Mouse (Mus musculus) CH12.LX (cell line): ENCODE measurements around the gene Gm26602. TPM values are rescaled to one million over a fixed set of nuclear protein-coding genes. Genes with fewer than 3 reads are reported as not detected.

Experiments used
- DNase-seq: peaks from one replicate; pipeline ENCODE4 v3.0.0-alpha.2; 2013; ENCODE audit errors: extremely low read depth
- H3K27ac ChIP-seq: 2 replicates; pipeline ENCODE4 v1.5.1; 2012; ENCODE audit warnings: low read depth, mild to moderate bottlenecking, control low read depth, moderate library complexity; ENCODE audit not compliant: insufficient read depth
- H3K27me3 ChIP-seq: replicated peaks from 2 replicates; pipeline ENCODE3; 2012; ENCODE audit warnings: inconsistent platforms
- H3K36me3 ChIP-seq, 2 experiments: replicated peaks in 1 of 2; 2 replicates each; pipeline versions ENCODE3 to v1.6.1; 2012; ENCODE audit warnings: inconsistent platforms in 1 of 2, low read length in 1 of 2, mild to moderate bottlenecking in 1 of 2, mixed read lengths in 1 of 2, moderate library complexity in 1 of 2; ENCODE audit not compliant: control insufficient read depth in 1 of 2, insufficient read depth in 1 of 2
- H3K4me1 ChIP-seq, 2 experiments: 2 replicates each; pipeline ENCODE4 v1.6.1; 2012; ENCODE audit warnings: inconsistent platforms in 1 of 2, moderate library complexity in 1 of 2; ENCODE audit not compliant: insufficient read depth in 2 of 2, control insufficient read depth in 1 of 2
- H3K4me2 ChIP-seq: 2 replicates; pipeline ENCODE4 v1.6.1; 2012; ENCODE audit warnings: low read depth, mild to moderate bottlenecking, control low read depth; ENCODE audit not compliant: poor library complexity, insufficient read depth, severe bottlenecking
- H3K4me3 ChIP-seq, 3 experiments: fragments of 150-350 bp in 1 of 3; sonication (generic) in 1 of 3; replicated peaks in 1 of 3; 2 replicates each; pipeline versions ENCODE3 to v1.5.1; 2011 to 2012; ENCODE audit warnings: low read depth in 2 of 3, low read length in 2 of 3, mild to moderate bottlenecking in 2 of 3, moderate library complexity in 2 of 3, control low read depth in 1 of 3, improper control_type of control experiment in 1 of 3, inconsistent platforms in 1 of 3, mixed read lengths in 1 of 3; ENCODE audit not compliant: poor library complexity in 1 of 3
- H3K79me2 ChIP-seq: replicated peaks from 2 replicates; pipeline ENCODE4 v1.6.1; 2012; ENCODE audit warnings: mild to moderate bottlenecking, moderate library complexity; ENCODE audit not compliant: control insufficient read depth, poor library complexity, insufficient read depth, severe bottlenecking; ENCODE audit errors: extremely low read depth
- H3K9ac ChIP-seq: 2 replicates; pipeline ENCODE4 v1.6.1; 2012; ENCODE audit warnings: low read depth, mild to moderate bottlenecking, control low read depth, moderate library complexity; ENCODE audit not compliant: insufficient read depth
- H3K9me3 ChIP-seq: replicated peaks from 2 replicates; pipeline ENCODE3; 2012; ENCODE audit warnings: low read length, inconsistent platforms, mixed read lengths
- CHD1 ChIP-seq: IDR thresholded peaks from 2 replicates; pipeline ENCODE4 v1.6.1; 2012; ENCODE audit warnings: low read depth, low read length, improper control_type of control experiment, inconsistent platforms
- CHD2 ChIP-seq: IDR thresholded peaks from 2 replicates; pipeline ENCODE4 v1.6.1; 2011; ENCODE audit warnings: low read length, improper control_type of control experiment
- JUN ChIP-seq: IDR thresholded peaks from 2 replicates; pipeline ENCODE4 v1.6.1; 2011; ENCODE audit warnings: low read depth, mild to moderate bottlenecking, low read length, improper control_type of control experiment, moderate library complexity; ENCODE audit not compliant: insufficient read depth
- JUND ChIP-seq: conservative IDR thresholded peaks from 2 replicates; pipeline ENCODE4 v1.6.1; 2011; ENCODE audit warnings: low read depth, low read length, improper control_type of control experiment
- MXI1 ChIP-seq: IDR thresholded peaks from 2 replicates; pipeline ENCODE4 v1.6.1; 2011; ENCODE audit warnings: mild to moderate bottlenecking, low read depth, low read length, improper control_type of control experiment
- MYC ChIP-seq: IDR thresholded peaks from 2 replicates; pipeline ENCODE4 v1.6.1; 2011; ENCODE audit warnings: low read depth, mild to moderate bottlenecking, improper control_type of control experiment, low read length
- NRF1 ChIP-seq: IDR thresholded peaks from 2 replicates; pipeline ENCODE4 v1.6.1; 2014; ENCODE audit warnings: low read depth, mild to moderate bottlenecking, inconsistent platforms, low read length, improper control_type of control experiment, moderate library complexity
- PAX5 ChIP-seq: IDR thresholded peaks from 2 replicates; pipeline ENCODE4 v1.6.1; 2012; ENCODE audit warnings: low read length, inconsistent platforms, mixed read lengths
- POLR2A ChIP-seq: IDR thresholded peaks from 2 replicates; pipeline ENCODE4 v1.6.1; 2011; ENCODE audit warnings: low read depth, mild to moderate bottlenecking, improper control_type of control experiment, low read length
- RAD21 ChIP-seq: IDR thresholded peaks from 2 replicates; pipeline ENCODE4 v1.6.1; 2011; ENCODE audit warnings: low read depth, mild to moderate bottlenecking, low read length, improper control_type of control experiment, moderate library complexity
- SIN3A ChIP-seq: IDR thresholded peaks from 2 replicates; pipeline ENCODE4 v1.6.1; 2012; ENCODE audit warnings: low read length, improper control_type of control experiment, inconsistent platforms
- ZC3H11A ChIP-seq: IDR thresholded peaks from 2 replicates; pipeline ENCODE4 v1.6.1; 2012; ENCODE audit warnings: low read depth, mild to moderate bottlenecking, inconsistent platforms, low read length, improper control_type of control experiment
- ZNF384 ChIP-seq: IDR thresholded peaks from 2 replicates; pipeline ENCODE4 v1.6.1; 2012; ENCODE audit warnings: low read depth, low read length, improper control_type of control experiment, inconsistent platforms
- dilution Hi-C: fragments of 300-500 bp; cut with MboI; formaldehyde crosslinking; loops from 2 replicates; pipeline ENCODE4 v1.14.3; 2020; ENCODE audit warnings: low sequenced_read_pairs; ENCODE audit not compliant: extremely low pct_unique_long_range_greater_than_20kb, extremely low pct_ligation_motif_present
- in situ Hi-C: fragments of 300-500 bp; cut with MboI; formaldehyde crosslinking; loops from 3 replicates; pipeline ENCODE4 v1.14.3; 2019; ENCODE audit warnings: low sequenced_read_pairs, low pct_ligation_motif_present, low pct_unique_long_range_greater_than_20kb, mixed read lengths
- polyA plus RNA-seq: library from polyadenylated mRNA; unstranded; fragments of >175 nt; gene quantifications from 2 replicates; pipeline ENCODE4 v1.2.1, GENCODE M21; 2012; ENCODE audit warnings: low read depth; ENCODE audit not compliant: insufficient read length
- total RNA-seq, 2 experiments: library from RNA; depleted of rRNA; stranded (reverse); fragments of 300-350 nt in 1 of 2; fragments of >200 nt in 1 of 2; gene quantifications; 2 replicates each; pipeline ENCODE4 v1.2.3; 2012 to 2014

Gene Gm26602
- total and polyA plus RNA-seq, 3 experiments, result 8.1 TPM; not detected in 2

GRCm38 (mm10) chr10:79917532-79918100 lies 7.0 kb downstream of the Gm26602 start:
- H3K27ac ChIP-seq, result no peak overlapping the region
- peaks cover 0 to 14% of the 10 kb centered on the region in 2 experiments for H3K36me3 ChIP-seq
- no peaks in the 10 kb centered on the region for H3K27me3 ChIP-seq
- 0 out of 2 replicates have a peak overlapping the region, but pooled peaks have one; percentile 55 for H3K4me2 ChIP-seq
- peaks cover 10 to 30% of the 10 kb centered on the region in 2 experiments for H3K4me1 ChIP-seq
- TF ChIP-seq ZNF384 (no peak), CHD2 (no peak), SIN3A (no peak), JUND (no peak), ZC3H11A (no peak), MYC (no peak), NRF1 (no peak), POLR2A (no peak), JUN (no peak)
- TF ChIP-seq, all 38 proteins: peak for 0
- DNase-seq, result no peak
- dilution Hi-C loops, result no loop called here
- no peaks in the 10 kb centered on the region; the same call in 1 of the 2 replicates for H3K79me2 ChIP-seq
- H3K4me3 ChIP-seq, result no peak overlapping the region
- H3K9me3 ChIP-seq, result peaks cover 4% of the 10 kb centered on the region
- H3K9ac ChIP-seq, result peak overlapping the region; percentile 94; the same call in 1 of the 2 replicates
- in situ Hi-C loops, result no loop called here

DNA sequence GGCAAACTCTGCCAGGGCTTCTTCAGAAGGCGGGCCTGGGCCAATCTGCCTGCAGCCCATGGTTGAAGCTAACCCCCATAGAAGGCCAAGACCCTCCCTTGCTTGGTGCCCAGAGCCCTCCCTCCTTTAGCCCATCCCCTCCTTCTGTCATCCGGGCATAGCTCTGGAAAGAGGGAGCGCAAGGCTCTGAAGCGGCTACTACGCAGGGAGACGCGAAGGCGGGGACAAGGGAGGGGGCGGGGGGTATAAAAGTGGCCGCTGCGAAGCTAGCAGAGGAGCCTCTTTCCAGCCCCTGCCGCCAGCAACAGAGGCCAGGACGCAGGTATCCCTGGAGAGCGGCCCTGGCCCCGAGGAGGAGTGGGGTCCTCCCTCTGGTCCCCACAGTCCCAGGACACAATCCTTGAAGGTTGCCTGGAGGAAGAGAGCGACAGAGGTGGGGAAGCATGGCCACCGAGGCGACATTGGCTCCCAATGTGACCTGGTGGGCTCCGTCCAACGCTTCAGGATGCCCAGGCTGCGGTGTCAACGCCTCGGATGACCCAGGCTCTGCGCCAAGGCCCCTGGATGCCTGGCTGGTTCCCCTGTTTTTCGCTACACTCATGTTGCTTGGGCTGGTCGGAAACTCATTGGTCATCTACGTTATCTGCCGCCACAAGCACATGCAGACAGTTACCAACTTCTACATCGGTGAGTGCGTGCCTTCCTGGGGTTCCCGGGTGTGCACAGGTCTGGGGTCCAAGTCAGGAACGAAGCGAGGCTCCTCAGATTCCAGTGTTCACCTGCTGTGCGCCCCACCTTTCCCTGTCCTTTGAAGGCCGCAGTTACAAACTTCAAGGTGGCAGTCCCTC lies 7.8 kb downstream of the Gm26602 start:
- peaks cover 4% of the 10 kb centered on the region for H3K9me3 ChIP-seq
- no peak overlapping the region for H3K4me2 ChIP-seq
- no peaks in the 10 kb centered on the region for H3K27me3 ChIP-seq
- in situ Hi-C loops, result no loop called here
- dilution Hi-C loops, result no loop called here
- no peak for TF ChIP-seq MXI1
- no peak for DNase-seq
- peaks cover 10 to 35% of the 10 kb centered on the region in 2 experiments for H3K4me1 ChIP-seq
- H3K27ac ChIP-seq, result no peak overlapping the region
- H3K36me3 ChIP-seq, result peaks cover 0 to 7% of the 10 kb centered on the region in 2 experiments
- H3K4me3 ChIP-seq, result no peak overlapping the region
- H3K79me2 ChIP-seq, result no peaks in the 10 kb centered on the region; the same call in 1 of the 2 replicates
- no peak overlapping the region for H3K9ac ChIP-seq

DNA sequence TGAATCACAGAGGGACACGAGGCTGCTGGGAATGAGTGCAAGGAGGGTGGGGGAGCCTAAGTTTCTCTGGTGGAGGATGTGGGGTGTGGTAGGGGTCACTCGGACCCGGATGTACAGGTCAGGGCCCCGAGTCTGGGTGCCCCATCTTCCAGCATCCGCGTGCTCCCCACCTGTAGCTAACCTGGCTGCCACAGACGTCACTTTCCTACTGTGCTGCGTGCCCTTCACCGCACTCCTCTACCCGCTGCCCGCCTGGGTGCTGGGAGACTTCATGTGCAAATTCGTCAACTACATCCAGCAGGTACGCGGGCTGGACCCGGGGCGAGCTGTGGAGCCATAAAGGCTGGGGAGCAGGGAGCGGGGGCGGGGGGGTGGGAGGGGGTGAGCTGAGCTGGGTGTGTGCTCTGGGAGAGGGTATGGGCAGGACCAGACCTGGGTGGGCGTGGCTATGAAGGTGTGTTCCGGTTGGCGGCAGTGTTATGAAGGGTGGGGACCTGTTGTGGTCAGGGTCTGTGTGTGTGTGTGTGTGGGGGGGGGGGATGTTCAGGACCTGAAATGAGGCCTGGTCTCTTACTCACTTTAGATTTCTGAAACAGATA lies 8.7 kb downstream of the Gm26602 start:
- Histone ChIP-seq H3K4me1 (peaks cover 10 to 38% of the 10 kb centered on the region in 2 experiments), H3K9me3 (peaks cover 4% of the 10 kb centered on the region), H3K4me3 (no peak overlapping the region), H3K4me2 (no peak overlapping the region), H3K79me2 (no peaks in the 10 kb centered on the region; the same call in 1 of the 2 replicates), H3K36me3 (peaks cover 0 to 2% of the 10 kb centered on the region in 2 experiments), H3K27ac (no peak overlapping the region), H3K27me3 (no peaks in the 10 kb centered on the region), H3K9ac (no peak overlapping the region)
- no peak for DNase-seq
- in situ Hi-C loops, result no loop called here
- TF ChIP-seq NRF1 (no peak), CHD1 (no peak), MXI1 (no peak), RAD21 (no peak), SIN3A (no peak), PAX5 (no peak)
- dilution Hi-C loops, result no loop called here
